Mouse (Mus musculus): Measurements from ENCODE around the gene Nmnat3. TPM values are rescaled to one million over a fixed set of nuclear protein-coding genes. Genes with fewer than 3 reads are reported as not detected.

Gene Nmnat3
- polyA plus RNA-seq, 1 experiment: not detected

- no peak overlapping the region for H3K4me3 ChIP-seq (ENCODE audit: insufficient read depth, low read depth, low read length)
- peaks cover 13% of the 10 kb centered on the region for H3K4me1 ChIP-seq (ENCODE audit: control insufficient read depth, insufficient read depth, low read length)
- WGBS: 61% methylated on average over 1 of the region's 1 CpGs
- TF ChIP-seq POLR2A (IDR thresholded peaks at IDR 0.05; ENCODE audit: insufficient read depth, low read depth, low read length): no peak
- no peak for TF ChIP-seq CTCF (IDR thresholded peaks at IDR 0.05; ENCODE audit: insufficient read depth, low read depth, low read length)
- H3K27ac ChIP-seq (ENCODE audit: insufficient read depth, low read depth, low read length): no peak overlapping the region
Observed at GRCm38 (mm10) chr9:98420666-98421065, 133.4 kb downstream of the Nmnat3 start.

DNA sequence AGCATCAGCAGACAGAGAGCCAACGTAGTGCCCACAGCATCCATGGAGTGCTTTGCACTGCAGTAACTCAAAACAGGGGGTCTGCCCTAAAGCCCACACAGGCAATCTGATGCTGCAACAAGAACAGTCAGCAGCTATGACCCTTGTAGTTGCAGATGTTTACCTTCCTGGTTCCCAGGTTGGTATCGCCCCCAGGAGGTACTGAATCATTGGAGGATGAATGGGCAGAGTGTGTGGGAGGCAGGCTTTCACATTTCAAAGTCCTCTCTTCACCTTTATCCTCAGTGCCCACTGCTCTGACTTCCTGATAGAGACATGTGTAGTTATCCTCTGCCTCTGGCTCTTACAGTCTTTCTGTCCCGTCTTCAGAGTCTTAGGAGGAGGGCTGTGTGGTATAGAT is 134.7 kb downstream of the Nmnat3 start:
- TF ChIP-seq POLR2A (IDR thresholded peaks at IDR 0.05; ENCODE audit: insufficient read depth, low read depth, low read length) (no peak), CTCF (IDR thresholded peaks at IDR 0.05; ENCODE audit: insufficient read depth, low read depth, low read length) (no peak)
- Histone ChIP-seq H3K4me1 (ENCODE audit: control insufficient read depth, insufficient read depth, low read length) (peaks cover 13% of the 10 kb centered on the region), H3K4me3 (ENCODE audit: insufficient read depth, low read depth, low read length) (no peak overlapping the region), H3K27ac (ENCODE audit: insufficient read depth, low read depth, low read length) (no peak overlapping the region)
- 88% methylated on average over 3 of the region's 3 CpGs for WGBS

- Histone ChIP-seq H3K27ac (ENCODE audit: insufficient read depth, low read depth, low read length) (no peak within 1 kb of the TSS), H3K4me3 (ENCODE audit: insufficient read depth, low read depth, low read length) (no peak within 1 kb of the TSS), H3K4me1 (ENCODE audit: control insufficient read depth, insufficient read depth, low read length) (peaks cover 13% of the 10 kb centered on the region)
- TF ChIP-seq CTCF (IDR thresholded peaks at IDR 0.05; ENCODE audit: insufficient read depth, low read depth, low read length): no peak
- no peak for TF ChIP-seq POLR2A (IDR thresholded peaks at IDR 0.05; ENCODE audit: insufficient read depth, low read depth, low read length)
- 87% methylated on average over 5 of the region's 5 CpGs for WGBS
Observed at GRCm38 (mm10) chr9:98422656-98423055, 135.4 kb downstream of the Nmnat3 start, which contains the start of gene Rbp1. Gene Rbp1 (plus strand): TSS chr9:98422961.

- H3K4me1 ChIP-seq (ENCODE audit: control insufficient read depth, insufficient read depth, low read length): peaks cover 13% of the 10 kb centered on the region
- no peak overlapping the region for H3K27ac ChIP-seq (ENCODE audit: insufficient read depth, low read depth, low read length)
- WGBS: 39% methylated on average over 4 of the region's 4 CpGs
- TF ChIP-seq CTCF (IDR thresholded peaks at IDR 0.05; ENCODE audit: insufficient read depth, low read depth, low read length): no peak
- no peak for TF ChIP-seq POLR2A (IDR thresholded peaks at IDR 0.05; ENCODE audit: insufficient read depth, low read depth, low read length)
- H3K4me3 ChIP-seq (ENCODE audit: insufficient read depth, low read depth, low read length): no peak overlapping the region
Observed at GRCm38 (mm10) chr9:98423691-98424090, 136.5 kb downstream of the Nmnat3 start.

DNA sequence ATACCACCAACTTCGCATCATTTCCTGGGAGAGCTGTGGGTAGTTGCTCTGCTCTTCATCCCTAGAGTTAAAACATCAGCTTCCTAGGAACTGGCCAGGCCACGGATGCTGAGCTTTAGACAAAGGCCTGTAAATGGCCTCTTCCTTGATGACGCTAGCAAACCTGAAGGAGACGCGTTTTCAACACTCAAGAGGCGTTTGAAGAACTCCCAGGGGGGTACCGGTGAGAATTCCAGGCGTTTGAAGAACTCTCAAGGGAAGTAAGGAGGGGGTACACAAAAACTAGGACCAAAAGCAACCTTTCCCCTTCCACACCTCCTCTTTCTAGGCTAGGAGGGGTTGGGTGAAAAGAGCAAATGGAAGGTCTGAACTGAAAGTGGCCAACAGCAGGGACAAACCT is 137.1 kb downstream of the Nmnat3 start:
- Histone ChIP-seq H3K4me3 (ENCODE audit: insufficient read depth, low read depth, low read length) (0 out of 2 replicates have a peak overlapping the region, but pooled peaks have one; percentile 41), H3K27ac (ENCODE audit: insufficient read depth, low read depth, low read length) (no peak overlapping the region), H3K4me1 (ENCODE audit: control insufficient read depth, insufficient read depth, low read length) (peaks cover 13% of the 10 kb centered on the region)
- TF ChIP-seq CTCF (IDR thresholded peaks at IDR 0.05; ENCODE audit: insufficient read depth, low read depth, low read length) (no peak), POLR2A (IDR thresholded peaks at IDR 0.05; ENCODE audit: insufficient read depth, low read depth, low read length) (no peak)
- WGBS: 28% methylated on average over 8 of the region's 8 CpGs

- H3K4me1 ChIP-seq (ENCODE audit: control insufficient read depth, insufficient read depth, low read length): peaks cover 13% of the 10 kb centered on the region
- H3K4me3 ChIP-seq (ENCODE audit: insufficient read depth, low read depth, low read length): peak overlapping the region; percentile 41
- TF ChIP-seq CTCF (IDR thresholded peaks at IDR 0.05; ENCODE audit: insufficient read depth, low read depth, low read length) (no peak), POLR2A (IDR thresholded peaks at IDR 0.05; ENCODE audit: insufficient read depth, low read depth, low read length) (no peak)
- WGBS: 4% methylated on average over 40 of the region's 42 CpGs
- no peak overlapping the region for H3K27ac ChIP-seq (ENCODE audit: insufficient read depth, low read depth, low read length)
Observed at GRCm38 (mm10) chr9:98424725-98425210, 137.5 kb downstream of the Nmnat3 start.

DNA sequence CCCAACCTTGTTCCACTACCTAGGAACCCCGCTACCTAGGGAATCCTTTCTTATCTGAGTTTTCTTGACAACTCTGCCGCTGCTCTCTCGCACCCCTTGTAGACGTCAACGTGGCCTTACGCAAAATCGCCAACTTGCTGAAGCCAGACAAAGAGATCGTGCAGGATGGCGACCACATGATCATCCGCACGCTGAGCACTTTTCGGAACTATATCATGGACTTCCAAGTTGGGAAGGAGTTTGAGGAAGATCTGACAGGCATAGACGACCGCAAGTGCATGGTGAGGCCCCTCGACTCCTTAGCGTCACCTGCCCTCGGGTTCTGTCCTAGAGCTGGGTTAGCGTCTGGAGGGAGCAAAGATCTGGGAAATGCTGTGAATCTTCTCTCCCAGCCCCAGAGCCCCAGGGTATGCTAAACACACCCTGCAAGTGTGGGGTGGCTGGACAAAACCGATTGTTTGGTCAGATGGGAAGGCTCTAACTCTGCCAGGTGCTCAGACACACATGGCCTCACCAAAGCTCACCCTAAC is 138.2 kb downstream of the Nmnat3 start:
- H3K4me3 ChIP-seq (ENCODE audit: insufficient read depth, low read depth, low read length): no peak overlapping the region
- H3K4me1 ChIP-seq (ENCODE audit: control insufficient read depth, insufficient read depth, low read length): peaks cover 13% of the 10 kb centered on the region
- H3K27ac ChIP-seq (ENCODE audit: insufficient read depth, low read depth, low read length): no peak overlapping the region
- TF ChIP-seq CTCF (IDR thresholded peaks at IDR 0.05; ENCODE audit: insufficient read depth, low read depth, low read length) (no peak), POLR2A (IDR thresholded peaks at IDR 0.05; ENCODE audit: insufficient read depth, low read depth, low read length) (no peak)
- WGBS: 53% methylated on average over 19 of the region's 19 CpGs

- Histone ChIP-seq H3K4me3 (ENCODE audit: insufficient read depth, low read depth, low read length) (no peak overlapping the region), H3K27ac (ENCODE audit: insufficient read depth, low read depth, low read length) (no peak overlapping the region), H3K4me1 (ENCODE audit: control insufficient read depth, insufficient read depth, low read length) (peaks cover 17% of the 10 kb centered on the region)
- TF ChIP-seq POLR2A (IDR thresholded peaks at IDR 0.05; ENCODE audit: insufficient read depth, low read depth, low read length) (no peak), CTCF (IDR thresholded peaks at IDR 0.05; ENCODE audit: insufficient read depth, low read depth, low read length) (no peak)
- WGBS: 90% methylated on average over 4 of the region's 4 CpGs
Observed at GRCm38 (mm10) chr9:98427906-98428517, 140.8 kb downstream of the Nmnat3 start.

DNA sequence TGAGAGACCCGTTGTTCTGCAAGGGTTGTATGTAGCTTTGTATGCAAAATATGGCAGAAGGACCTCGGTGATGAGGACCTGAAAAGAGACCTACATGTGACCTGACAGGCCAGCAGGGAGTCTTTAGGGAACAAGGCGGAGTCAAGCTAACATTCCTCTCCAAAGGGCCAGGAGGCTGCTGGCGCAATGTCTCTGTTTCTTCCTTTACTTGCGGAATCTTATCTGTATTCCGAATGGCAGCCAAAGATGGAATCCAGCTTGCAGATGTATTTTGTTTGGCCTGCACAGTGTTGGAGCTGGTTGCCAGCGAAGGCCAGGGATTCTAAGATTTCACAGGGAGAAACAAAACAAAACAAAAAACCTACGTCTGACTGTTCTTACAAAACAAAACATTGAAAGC is 141.5 kb downstream of the Nmnat3 start:
- Histone ChIP-seq H3K4me3 (ENCODE audit: insufficient read depth, low read depth, low read length) (no peak overlapping the region), H3K4me1 (ENCODE audit: control insufficient read depth, insufficient read depth, low read length) (peaks cover 17% of the 10 kb centered on the region), H3K27ac (ENCODE audit: insufficient read depth, low read depth, low read length) (no peak overlapping the region)
- no peak for TF ChIP-seq POLR2A (IDR thresholded peaks at IDR 0.05; ENCODE audit: insufficient read depth, low read depth, low read length)
- TF ChIP-seq CTCF (IDR thresholded peaks at IDR 0.05; ENCODE audit: insufficient read depth, low read depth, low read length): no peak
- 73% methylated on average over 8 of the region's 8 CpGs for WGBS

All from olfactory bulb, adult 2 months (tissue).